Mouse (Mus musculus): ENCODE results near the gene Rfx7. TPM values are rescaled to one million over a fixed set of nuclear protein-coding genes. Genes with fewer than 3 reads are reported as not detected.

Gene Rfx7
- polyA plus RNA-seq, 1 experiment, result 21.2 TPM

DNA sequence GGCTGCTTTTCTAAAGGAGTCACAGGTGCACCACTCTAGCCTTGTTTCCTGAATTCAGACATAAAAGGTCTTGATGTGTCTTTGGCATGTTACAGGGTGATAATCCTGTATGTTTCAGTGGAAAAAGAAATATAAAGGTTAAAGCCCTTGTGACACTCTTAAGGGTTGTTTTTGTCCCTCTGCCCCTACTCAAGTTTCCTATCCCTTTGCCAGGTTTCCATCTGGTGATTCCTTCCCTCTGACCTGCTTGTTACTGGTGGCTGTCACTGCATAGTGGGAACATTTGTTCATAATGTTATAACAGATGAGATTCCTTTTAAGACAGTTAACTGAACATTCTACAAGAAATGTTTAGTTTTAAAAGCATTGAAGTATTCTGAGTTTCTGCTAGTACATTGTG lies 77.7 kb downstream of the Rfx7 start:
- Histone ChIP-seq H3K4me1 (replicated peaks; ENCODE audit: control insufficient read depth, insufficient read depth, low read length) (no peaks in the 10 kb centered on the region), H3K27ac (ENCODE audit: control insufficient read depth, insufficient read depth, low read length) (no peak overlapping the region), H3K27me3 (ENCODE audit: control insufficient read depth, insufficient read depth, low read length) (no peaks in the 10 kb centered on the region), H3K4me3 (ENCODE audit: control insufficient read depth, insufficient read depth, low read length) (no peak overlapping the region), H3K36me3 (ENCODE audit: control insufficient read depth, insufficient read depth, low read length) (peaks cover 24% of the 10 kb centered on the region)
- TF ChIP-seq POLR2A (IDR thresholded peaks at IDR 0.05; ENCODE audit: control insufficient read depth, extremely low read depth, insufficient read depth, low read length, poor library complexity) (no peak), CTCF (IDR thresholded peaks at IDR 0.05; ENCODE audit: borderline replicate concordance, control insufficient read depth, extremely low read depth, insufficient read depth, low read length, poor library complexity) (no peak)
- DNase-seq, result no peak

- Histone ChIP-seq H3K36me3 (ENCODE audit: control insufficient read depth, insufficient read depth, low read length) (peaks cover 52% of the 10 kb centered on the region), H3K4me3 (ENCODE audit: control insufficient read depth, insufficient read depth, low read length) (no peak overlapping the region), H3K27me3 (ENCODE audit: control insufficient read depth, insufficient read depth, low read length) (no peaks in the 10 kb centered on the region), H3K27ac (ENCODE audit: control insufficient read depth, insufficient read depth, low read length) (no peak overlapping the region), H3K4me1 (replicated peaks; ENCODE audit: control insufficient read depth, insufficient read depth, low read length) (no peaks in the 10 kb centered on the region)
- TF ChIP-seq POLR2A (IDR thresholded peaks at IDR 0.05; ENCODE audit: control insufficient read depth, extremely low read depth, insufficient read depth, low read length, poor library complexity) (no peak), CTCF (IDR thresholded peaks at IDR 0.05; ENCODE audit: borderline replicate concordance, control insufficient read depth, extremely low read depth, insufficient read depth, low read length, poor library complexity) (no peak)
- DNase-seq, result no peak
- WGBS, result 90% methylated on average over 2 of the region's 2 CpGs
These were observed 81.8 kb downstream of the Rfx7 start for GRCm38 (mm10) chr9:72613884-72614283.

- DNase-seq, result no peak
- TF ChIP-seq POLR2A (IDR thresholded peaks at IDR 0.05; ENCODE audit: control insufficient read depth, extremely low read depth, insufficient read depth, low read length, poor library complexity) (no peak), CTCF (IDR thresholded peaks at IDR 0.05; ENCODE audit: borderline replicate concordance, control insufficient read depth, extremely low read depth, insufficient read depth, low read length, poor library complexity) (no peak)
- Histone ChIP-seq H3K4me3 (ENCODE audit: control insufficient read depth, insufficient read depth, low read length) (no peak overlapping the region), H3K36me3 (ENCODE audit: control insufficient read depth, insufficient read depth, low read length) (peaks cover 59% of the 10 kb centered on the region), H3K27ac (ENCODE audit: control insufficient read depth, insufficient read depth, low read length) (no peak overlapping the region), H3K27me3 (ENCODE audit: control insufficient read depth, insufficient read depth, low read length) (no peaks in the 10 kb centered on the region), H3K4me1 (replicated peaks; ENCODE audit: control insufficient read depth, insufficient read depth, low read length) (no peaks in the 10 kb centered on the region)
- 93% methylated on average over 6 of the region's 6 CpGs for WGBS
These were observed 82.9 kb downstream of the Rfx7 start for GRCm38 (mm10) chr9:72614786-72615480.

GRCm38 (mm10) chr9:72618037-72618436 lies 86.0 kb downstream of the Rfx7 start:
- WGBS, result 97% methylated on average over 3 of the region's 3 CpGs
- no peak overlapping the region for H3K27ac ChIP-seq (ENCODE audit: control insufficient read depth, insufficient read depth, low read length)

GRCm38 (mm10) chr9:72623605-72624004 lies 91.6 kb downstream of the Rfx7 start:
- no peak overlapping the region for H3K4me3 ChIP-seq (ENCODE audit: control insufficient read depth, insufficient read depth, low read length)
- 93% methylated on average over 1 of the region's 1 CpGs for WGBS
- TF ChIP-seq POLR2A (IDR thresholded peaks at IDR 0.05; ENCODE audit: control insufficient read depth, extremely low read depth, insufficient read depth, low read length, poor library complexity) (no peak), CTCF (IDR thresholded peaks at IDR 0.05; ENCODE audit: borderline replicate concordance, control insufficient read depth, extremely low read depth, insufficient read depth, low read length, poor library complexity) (no peak)
- DNase-seq, result no peak
- H3K4me1 ChIP-seq (replicated peaks; ENCODE audit: control insufficient read depth, insufficient read depth, low read length), result no peaks in the 10 kb centered on the region
- no peak overlapping the region for H3K27ac ChIP-seq (ENCODE audit: control insufficient read depth, insufficient read depth, low read length)
- H3K36me3 ChIP-seq (ENCODE audit: control insufficient read depth, insufficient read depth, low read length), result peaks cover 15% of the 10 kb centered on the region
- H3K27me3 ChIP-seq (ENCODE audit: control insufficient read depth, insufficient read depth, low read length), result no peaks in the 10 kb centered on the region

More at GRCm38 (mm10) chr9:72618037-72618436, 86.0 kb downstream of the Rfx7 start:
- no peak for TF ChIP-seq CTCF (IDR thresholded peaks at IDR 0.05; ENCODE audit: borderline replicate concordance, control insufficient read depth, extremely low read depth, insufficient read depth, low read length, poor library complexity)
- no peak for TF ChIP-seq POLR2A (IDR thresholded peaks at IDR 0.05; ENCODE audit: control insufficient read depth, extremely low read depth, insufficient read depth, low read length, poor library complexity)
- no peaks in the 10 kb centered on the region for H3K27me3 ChIP-seq (ENCODE audit: control insufficient read depth, insufficient read depth, low read length)
- H3K36me3 ChIP-seq (ENCODE audit: control insufficient read depth, insufficient read depth, low read length), result peaks cover 49% of the 10 kb centered on the region
- H3K4me1 ChIP-seq (replicated peaks; ENCODE audit: control insufficient read depth, insufficient read depth, low read length), result no peaks in the 10 kb centered on the region
- DNase-seq, result no peak
- no peak overlapping the region for H3K4me3 ChIP-seq (ENCODE audit: control insufficient read depth, insufficient read depth, low read length)

DNA sequence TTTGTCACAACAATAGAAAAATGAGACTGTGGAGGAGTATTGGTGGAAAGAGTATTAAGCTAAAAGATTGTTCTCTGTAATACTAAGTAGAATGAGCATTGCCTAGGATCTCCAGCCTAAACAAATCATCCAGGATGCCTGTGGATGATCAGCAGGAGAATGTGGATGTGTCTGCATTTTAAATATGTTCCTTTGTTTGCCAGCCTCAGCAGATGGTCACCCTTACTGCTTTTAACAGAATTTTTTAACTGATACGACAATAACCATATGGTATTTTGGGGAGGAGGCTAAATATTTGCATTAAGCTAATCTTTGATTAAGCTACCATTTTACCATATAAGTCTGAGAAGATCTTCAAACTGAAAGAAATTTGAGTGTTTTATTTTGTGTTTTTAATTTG lies 95.6 kb downstream of the Rfx7 start:
- Histone ChIP-seq H3K4me3 (ENCODE audit: control insufficient read depth, insufficient read depth, low read length) (no peak overlapping the region), H3K27ac (ENCODE audit: control insufficient read depth, insufficient read depth, low read length) (no peak overlapping the region), H3K27me3 (ENCODE audit: control insufficient read depth, insufficient read depth, low read length) (no peaks in the 10 kb centered on the region), H3K4me1 (replicated peaks; ENCODE audit: control insufficient read depth, insufficient read depth, low read length) (no peaks in the 10 kb centered on the region), H3K36me3 (ENCODE audit: control insufficient read depth, insufficient read depth, low read length) (no peaks in the 10 kb centered on the region)
- no peak for DNase-seq
- TF ChIP-seq CTCF (IDR thresholded peaks at IDR 0.05; ENCODE audit: borderline replicate concordance, control insufficient read depth, extremely low read depth, insufficient read depth, low read length, poor library complexity), result no peak
- TF ChIP-seq POLR2A (IDR thresholded peaks at IDR 0.05; ENCODE audit: control insufficient read depth, extremely low read depth, insufficient read depth, low read length, poor library complexity), result no peak
- 98% methylated on average over 1 of the region's 1 CpGs for WGBS

DNA sequence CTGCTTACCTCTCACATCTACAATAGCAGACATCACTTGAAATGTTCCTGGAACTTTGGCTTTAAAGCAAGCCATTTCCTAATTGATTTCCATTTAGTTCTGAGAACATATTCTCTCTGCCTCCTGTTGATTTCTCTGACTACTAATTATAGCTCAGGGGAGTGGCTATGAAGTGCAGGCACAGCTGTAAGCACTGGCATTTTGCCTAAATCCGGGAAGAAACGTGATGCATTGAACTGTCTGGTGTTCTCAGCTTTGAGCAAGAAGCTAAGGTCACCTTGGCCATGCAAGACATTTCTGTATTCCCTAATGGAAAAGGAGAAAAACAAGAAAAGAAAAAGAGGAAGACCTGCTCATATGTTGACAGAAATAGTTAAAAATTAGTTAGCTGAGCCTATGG lies 96.6 kb downstream of the Rfx7 start:
- H3K4me3 ChIP-seq (ENCODE audit: control insufficient read depth, insufficient read depth, low read length), result no peak overlapping the region
- no peak for DNase-seq
- no peaks in the 10 kb centered on the region for H3K27me3 ChIP-seq (ENCODE audit: control insufficient read depth, insufficient read depth, low read length)
- no peaks in the 10 kb centered on the region for H3K4me1 ChIP-seq (replicated peaks; ENCODE audit: control insufficient read depth, insufficient read depth, low read length)
- no peaks in the 10 kb centered on the region for H3K36me3 ChIP-seq (ENCODE audit: control insufficient read depth, insufficient read depth, low read length)
- WGBS, result 2% methylated on average over 2 of the region's 2 CpGs
- TF ChIP-seq POLR2A (IDR thresholded peaks at IDR 0.05; ENCODE audit: control insufficient read depth, extremely low read depth, insufficient read depth, low read length, poor library complexity), result no peak
- H3K27ac ChIP-seq (ENCODE audit: control insufficient read depth, insufficient read depth, low read length), result no peak overlapping the region

All from thymus, adult 2 months (tissue).